Mouse (Mus musculus) gastrocnemius, postnatal 4 days (tissue): ENCODE measurements around the gene Zbtb14. TPM values are rescaled to one million over a fixed set of nuclear protein-coding genes. Genes with fewer than 3 reads are reported as not detected.

Experiments
- DNase-seq, 2 experiments: peaks; one replicate each; pipeline ENCODE4 v3.0.0; 2021 to 2022; ENCODE audit warnings: low spot score in 2 of 2, mixed read lengths in 2 of 2
- total RNA-seq, 2 experiments: library from RNA; stranded (reverse); gene quantifications; 2 replicates each; pipeline ENCODE4 v1.2.3; 2021

The Zbtb14 gene
- total RNA-seq, 2 experiments from 2014 or later = 12.7 to 14.2 TPM

GRCm38 (mm10) chr17:69439571-69440480, 57.0 kb downstream of the Zbtb14 start:
- DNase-seq = peak; percentile 15 to 21

Other genes starting within 250 kb of the Zbtb14 start
- not detected for gene Akain1, start 56.3 kb downstream of the Zbtb14 start, total RNA-seq